Comparison of ENCODE assay signal across 10 mouse cellular contexts in genomic region chr2:60703315-60703714, GRCm38 (mm10). TPM values are rescaled to one million over a fixed set of nuclear protein-coding genes. Genes with fewer than 3 reads are reported as not detected.
A peak's percentile ranks its signal among the peaks of the same experiment; 100 is the strongest.
DNase-seq lines count a peak whose midpoint lies in the region; ATAC-seq and TF ChIP-seq lines count a peak whose summit lies in the region.
"Had no signal": no experiment of that assay in that cellular context is flagged by ENCODE, and none has a peak within 500 bp of the region (broad histone marks: within the 10 kb centered on the region; RNA-seq: fewer than 3 reads in every experiment).

No protein-coding gene starts in this region.

- no peak overlapping the region for H3K4me2 ChIP-seq in kidney, embryonic 14.5 days (replicated peaks; ENCODE audit: low read depth, low read length)
- H3K4me2 ChIP-seq in lung, postnatal 0 days (replicated peaks; ENCODE audit: low read depth, low read length), result no peak overlapping the region
- H3K4me2 ChIP-seq: midbrain, embryonic 11.5 days had no signal

- no peaks in the 10 kb centered on the region for H3K9me3 ChIP-seq in kidney, embryonic 14.5 days (ENCODE audit: control insufficient read depth, low read length)
- no peaks in the 10 kb centered on the region for H3K9me3 ChIP-seq in lung, postnatal 0 days (ENCODE audit: low read length)

- peaks cover 11% of the 10 kb centered on the region; the same call in 1 of the 2 replicates for H3K4me1 ChIP-seq in kidney, embryonic 14.5 days (ENCODE audit: control insufficient read depth, insufficient read depth, low read length)
- peaks cover 7% of the 10 kb centered on the region; the same call in 1 of the 2 replicates for H3K4me1 ChIP-seq in lung, postnatal 0 days (ENCODE audit: insufficient read depth, low read depth, low read length)

- ATAC-seq in kidney, embryonic 14.5 days (ENCODE audit: low FRiP score, low TSS enrichment), result peak; percentile 77
- ATAC-seq in lung, postnatal 0 days, result peak; percentile 92

- no peak overlapping the region for H3K4me3 ChIP-seq in kidney, embryonic 14.5 days (ENCODE audit: low read length)
- no peak overlapping the region for H3K4me3 ChIP-seq in lung, postnatal 0 days (ENCODE audit: low read depth, low read length)

- H3K9ac ChIP-seq in kidney, embryonic 14.5 days (ENCODE audit: low read depth, low read length), result no peak overlapping the region
- H3K9ac ChIP-seq in lung, postnatal 0 days (replicated peaks; ENCODE audit: low read depth), result no peak overlapping the region

- TF ChIP-seq CTCF in lung, postnatal 0 days (IDR thresholded peaks at IDR 0.05), result no peak

- H3K36me3 ChIP-seq in kidney, embryonic 14.5 days (ENCODE audit: control insufficient read depth, insufficient read depth, low read length), result no peaks in the 10 kb centered on the region
- no peaks in the 10 kb centered on the region for H3K36me3 ChIP-seq in lung, postnatal 0 days (ENCODE audit: insufficient read depth, low read length)

- 41% methylated on average over 4 of the region's 4 CpGs for WGBS in kidney, embryonic 14.5 days
- WGBS in lung, postnatal 0 days, result 35% methylated on average over 4 of the region's 4 CpGs

- DNase-seq in 3T3-L1 (ENCODE audit: low read depth, low spot score), result peak; percentile 82
- peak; percentile 61 for DNase-seq in NIH3T3 (ENCODE audit: low read depth)
- peak; percentile 95 for DNase-seq in lung, postnatal 0 days (ENCODE audit: low spot score)
- DNase-seq in retina, embryonic 14.5 days (ENCODE audit: low spot score), result no peak
- DNase-seq in layer of hippocampus, adult 8-10 months (ENCODE audit: low spot score in 2 of 2), result no peak
- no peak for DNase-seq in left cerebral cortex, adult 18-20 months (ENCODE audit: low spot score in 2 of 2)
- DNase-seq: right cerebral cortex, adult 18-20 months had no signal

- peak overlapping the region; percentile 73; the same call in 1 of the 2 replicates for H3K27ac ChIP-seq in kidney, embryonic 14.5 days (ENCODE audit: low read depth, low read length)
- H3K27ac ChIP-seq in lung, postnatal 0 days (ENCODE audit: low read length), result peak overlapping the region; percentile 64; the same call in 1 of the 2 replicates

- TF ChIP-seq EP300 in lung, postnatal 0 days (IDR thresholded peaks at IDR 0.05), result peak; percentile 99

- H3K27me3 ChIP-seq in kidney, embryonic 14.5 days (ENCODE audit: control insufficient read depth, insufficient read depth, low read length), result no peaks in the 10 kb centered on the region
- no peaks in the 10 kb centered on the region for H3K27me3 ChIP-seq in lung, postnatal 0 days (replicated peaks; ENCODE audit: insufficient read depth, low read length)

RNA-seq across cellular contexts. Expression of gene Itgb6, which starts 19.1 kb away (rescaled TPM):
- 3.4 and 8.9 TPM in 2 replicates for polyA plus RNA-seq in kidney, embryonic 14.5 days (2014; fragmentation: Nextera tagmentation; extraction: Ambion mirVana)
- 19.2 and 22.4 TPM in 2 replicates for polyA plus RNA-seq in lung, postnatal 0 days (2015; fragmentation: Nextera tagmentation; extraction: Ambion mirVana)
- under 1 TPM in 1 of 4 experiments, not detected in 3; 0.11 TPM for total RNA-seq in layer of hippocampus, adult 8-10 months (2022)
- not detected for total RNA-seq in left cerebral cortex, adult 18-20 months (2021)
- polyA plus RNA-seq: liver, adult 2 months had no signal

Comparison
In these comparisons a context has a peak if more than half of its experiments do, and no peak if none do; other contexts are left out.
1. DNase-seq: peak in 3T3-L1 (single experiment), NIH3T3 (single experiment) and lung, postnatal 0 days (single experiment); none in retina, embryonic 14.5 days (single experiment), layer of hippocampus, adult 8-10 months (0 of 2) and left cerebral cortex, adult 18-20 months (0 of 2).